In the genomic region with DNA sequence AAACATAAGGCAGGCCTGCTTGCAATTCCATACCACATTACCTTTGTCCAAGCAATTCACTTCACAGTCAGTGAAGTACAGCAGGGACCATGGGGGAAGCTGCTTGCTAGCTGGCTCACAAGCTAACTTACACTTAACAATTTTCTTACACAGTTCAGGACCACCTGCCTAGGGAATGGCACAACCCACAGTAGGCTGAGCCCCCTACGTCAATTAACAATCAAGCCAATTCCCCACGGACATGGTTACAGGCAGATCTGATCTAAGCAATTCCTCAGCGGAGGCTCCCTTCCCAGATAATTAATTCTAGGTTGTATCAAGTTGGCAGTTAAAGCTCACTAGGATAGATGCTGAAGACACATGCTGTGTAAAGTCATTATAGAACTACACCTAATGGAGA, we compare ENCODE assay signal across 21 mouse cellular contexts. TPM values are rescaled to one million over a fixed set of nuclear protein-coding genes. Genes with fewer than 3 reads are reported as not detected.
DNase-seq lines count a peak whose midpoint lies in the region; ATAC-seq and TF ChIP-seq lines count a peak whose summit lies in the region.
"Had no signal": no experiment of that assay in that cellular context is flagged by ENCODE, and none has a peak within 500 bp of the region (broad histone marks: within the 10 kb centered on the region; RNA-seq: fewer than 3 reads in every experiment).

No protein-coding gene starts in this region.

- H3K27me3 ChIP-seq in embryonic facial prominence, embryonic 14.5 days (replicated peaks; ENCODE audit: control insufficient read depth, insufficient read depth, low read length): no peaks in the 10 kb centered on the region
- 0 out of 2 replicates have a peak, but pooled peaks cover 4% of the 10 kb centered on the region for H3K27me3 ChIP-seq in embryonic facial prominence, embryonic 10.5 days (replicated peaks; ENCODE audit: low read depth, poor library complexity, severe bottlenecking)
- no peaks in the 10 kb centered on the region for H3K27me3 ChIP-seq in hindbrain, embryonic 14.5 days (ENCODE audit: control insufficient read depth, insufficient read depth, low read length)
- H3K27me3 ChIP-seq in hindbrain, embryonic 10.5 days (ENCODE audit: insufficient read depth, poor library complexity, severe bottlenecking): no peaks in the 10 kb centered on the region
- no peaks in the 10 kb centered on the region for H3K27me3 ChIP-seq in midbrain, postnatal 0 days (ENCODE audit: insufficient read depth, low read length)
- no peaks in the 10 kb centered on the region for H3K27me3 ChIP-seq in midbrain, embryonic 11.5 days (ENCODE audit: control insufficient read depth, insufficient read depth, low read length)
- H3K27me3 ChIP-seq in neural tube, embryonic 15.5 days (replicated peaks): no peaks in the 10 kb centered on the region
- H3K27me3 ChIP-seq: embryonic facial prominence, embryonic 13.5 days; forebrain, embryonic 13.5 days; intestine, embryonic 15.5 days had no signal

- ATAC-seq in embryonic facial prominence, embryonic 14.5 days (ENCODE audit: low read depth): 0 out of 2 replicates have a peak, but pooled peaks have one; percentile 9
- peak; percentile 62 for ATAC-seq in hindbrain, embryonic 14.5 days (ENCODE audit: low FRiP score)
- ATAC-seq in midbrain, postnatal 0 days (ENCODE audit: low FRiP score): no peak
- no peak for ATAC-seq in midbrain, embryonic 11.5 days (ENCODE audit: low FRiP score)
- ATAC-seq in neural tube, embryonic 15.5 days (ENCODE audit: low FRiP score): peak; percentile 77
- ATAC-seq: CD4-positive, CD25-positive, alpha-beta regulatory T cell, adult 4 months; forebrain, embryonic 13.5 days; intestine, embryonic 15.5 days had no signal

- WGBS in embryonic facial prominence, embryonic 14.5 days: 52% methylated on average over 3 of the region's 3 CpGs
- 71% methylated on average over 3 of the region's 3 CpGs for WGBS in embryonic facial prominence, embryonic 10.5 days
- 53% methylated on average over 3 of the region's 3 CpGs for WGBS in hindbrain, embryonic 14.5 days
- WGBS in hindbrain, embryonic 10.5 days: 70% methylated on average over 3 of the region's 3 CpGs
- 48% methylated on average over 3 of the region's 3 CpGs for WGBS in midbrain, postnatal 0 days
- 74% methylated on average over 3 of the region's 3 CpGs for WGBS in midbrain, embryonic 11.5 days
- 43% methylated on average over 3 of the region's 3 CpGs for WGBS in neural tube, embryonic 15.5 days

- H3K27ac ChIP-seq in embryonic facial prominence, embryonic 14.5 days (replicated peaks; ENCODE audit: low read depth, low read length): no peak overlapping the region
- no peak overlapping the region for H3K27ac ChIP-seq in embryonic facial prominence, embryonic 10.5 days (replicated peaks)
- H3K27ac ChIP-seq in hindbrain, embryonic 14.5 days: no peak overlapping the region
- no peak overlapping the region for H3K27ac ChIP-seq in hindbrain, embryonic 10.5 days
- no peak overlapping the region for H3K27ac ChIP-seq in midbrain, postnatal 0 days (ENCODE audit: low read depth, low read length)
- H3K27ac ChIP-seq in midbrain, embryonic 11.5 days (ENCODE audit: low read depth, low read length): no peak overlapping the region
- no peak overlapping the region for H3K27ac ChIP-seq in neural tube, embryonic 15.5 days (replicated peaks)
- H3K27ac ChIP-seq: embryonic facial prominence, embryonic 13.5 days; forebrain, embryonic 13.5 days; heart, adult 2 months; intestine, embryonic 15.5 days had no signal

- TF ChIP-seq CTCF in midbrain, postnatal 0 days (IDR thresholded peaks at IDR 0.05): no peak

- peak; percentile 32 for DNase-seq in embryonic facial prominence, embryonic 14.5 days (ENCODE audit: low spot score)
- DNase-seq in embryonic facial prominence, embryonic 10.5 days (ENCODE audit: low spot score): no peak
- DNase-seq in hindbrain, embryonic 14.5 days (ENCODE audit: low spot score): peak; percentile 55
- no peak for DNase-seq in hindbrain, embryonic 10.5 days (ENCODE audit: low spot score)
- peak; percentile 66 for DNase-seq in midbrain, postnatal 0 days (ENCODE audit: low spot score)
- DNase-seq in midbrain, embryonic 11.5 days (ENCODE audit: low spot score, missing footprints): no peak
- DNase-seq in adrenal gland, adult 8-10 months: no peak
- DNase-seq: adrenal gland, postnatal 10 days; B cell, adult 2 months; cerebellum, adult 11-12 months; cerebellum, adult 9-10 months; cerebellum, postnatal 25 days; heart, adult 2 months had no signal

- H3K4me3 ChIP-seq in embryonic facial prominence, embryonic 14.5 days (ENCODE audit: low read depth, low read length): no peak overlapping the region
- H3K4me3 ChIP-seq in embryonic facial prominence, embryonic 10.5 days: no peak overlapping the region
- no peak overlapping the region for H3K4me3 ChIP-seq in hindbrain, embryonic 14.5 days (replicated peaks; ENCODE audit: low read length)
- no peak overlapping the region for H3K4me3 ChIP-seq in hindbrain, embryonic 10.5 days
- H3K4me3 ChIP-seq in midbrain, postnatal 0 days (ENCODE audit: low read depth, low read length): no peak overlapping the region
- H3K4me3 ChIP-seq in midbrain, embryonic 11.5 days (ENCODE audit: low read depth, low read length): no peak overlapping the region
- no peak overlapping the region for H3K4me3 ChIP-seq in neural tube, embryonic 15.5 days (replicated peaks)
- H3K4me3 ChIP-seq: embryonic facial prominence, embryonic 13.5 days; forebrain, embryonic 13.5 days; heart, adult 2 months; heart, embryonic 12.5 days; intestine, embryonic 15.5 days had no signal

- no peaks in the 10 kb centered on the region for H3K36me3 ChIP-seq in embryonic facial prominence, embryonic 14.5 days (ENCODE audit: control insufficient read depth, insufficient read depth, low read length)
- no peaks in the 10 kb centered on the region for H3K36me3 ChIP-seq in embryonic facial prominence, embryonic 10.5 days (replicated peaks)
- H3K36me3 ChIP-seq in hindbrain, embryonic 14.5 days (replicated peaks; ENCODE audit: control insufficient read depth, insufficient read depth): no peaks in the 10 kb centered on the region
- H3K36me3 ChIP-seq in hindbrain, embryonic 10.5 days: no peaks in the 10 kb centered on the region
- no peaks in the 10 kb centered on the region for H3K36me3 ChIP-seq in midbrain, postnatal 0 days (ENCODE audit: insufficient read depth, low read length)
- no peaks in the 10 kb centered on the region for H3K36me3 ChIP-seq in midbrain, embryonic 11.5 days (ENCODE audit: control insufficient read depth, insufficient read depth, low read length)
- no peaks in the 10 kb centered on the region for H3K36me3 ChIP-seq in neural tube, embryonic 15.5 days
- H3K36me3 ChIP-seq: embryonic facial prominence, embryonic 13.5 days; G1E; heart, embryonic 12.5 days; intestine, embryonic 15.5 days had no signal

- H3K4me2 ChIP-seq in embryonic facial prominence, embryonic 14.5 days (ENCODE audit: low read depth, low read length): no peak overlapping the region
- no peak overlapping the region for H3K4me2 ChIP-seq in hindbrain, embryonic 14.5 days (replicated peaks)
- no peak overlapping the region for H3K4me2 ChIP-seq in midbrain, postnatal 0 days (ENCODE audit: low read depth, low read length, poor library complexity, severe bottlenecking)
- H3K4me2 ChIP-seq in midbrain, embryonic 11.5 days: no peak overlapping the region
- no peak overlapping the region for H3K4me2 ChIP-seq in neural tube, embryonic 15.5 days
- H3K4me2 ChIP-seq: embryonic facial prominence, embryonic 13.5 days; forebrain, embryonic 13.5 days; heart, embryonic 12.5 days; intestine, embryonic 15.5 days had no signal

- no peak overlapping the region for H3K9ac ChIP-seq in embryonic facial prominence, embryonic 14.5 days (ENCODE audit: low read depth, low read length)
- no peak overlapping the region for H3K9ac ChIP-seq in hindbrain, embryonic 14.5 days
- no peak overlapping the region for H3K9ac ChIP-seq in midbrain, postnatal 0 days (replicated peaks; ENCODE audit: low read length, poor library complexity, severe bottlenecking)
- no peak overlapping the region for H3K9ac ChIP-seq in midbrain, embryonic 11.5 days (ENCODE audit: low read length)
- H3K9ac ChIP-seq in neural tube, embryonic 15.5 days (replicated peaks): no peak overlapping the region
- H3K9ac ChIP-seq: embryonic facial prominence, embryonic 13.5 days; forebrain, embryonic 13.5 days; heart, embryonic 12.5 days; intestine, embryonic 15.5 days had no signal

- no peaks in the 10 kb centered on the region for H3K4me1 ChIP-seq in embryonic facial prominence, embryonic 14.5 days (ENCODE audit: control insufficient read depth, insufficient read depth, low read length)
- H3K4me1 ChIP-seq in embryonic facial prominence, embryonic 10.5 days: peaks cover 9% of the 10 kb centered on the region; the same call in 1 of the 2 replicates
- no peaks in the 10 kb centered on the region for H3K4me1 ChIP-seq in hindbrain, embryonic 14.5 days (replicated peaks; ENCODE audit: control insufficient read depth, insufficient read depth, low read length)
- peaks cover 6% of the 10 kb centered on the region; the same call in 1 of the 2 replicates for H3K4me1 ChIP-seq in hindbrain, embryonic 10.5 days (replicated peaks)
- H3K4me1 ChIP-seq in midbrain, postnatal 0 days (ENCODE audit: insufficient read depth, low read length): no peaks in the 10 kb centered on the region
- H3K4me1 ChIP-seq in midbrain, embryonic 11.5 days (ENCODE audit: control insufficient read depth, insufficient read depth, low read length): no peaks in the 10 kb centered on the region
- no peaks in the 10 kb centered on the region; the same call in 1 of the 2 replicates for H3K4me1 ChIP-seq in neural tube, embryonic 15.5 days
- H3K4me1 ChIP-seq: embryonic facial prominence, embryonic 13.5 days; forebrain, embryonic 13.5 days; heart, embryonic 12.5 days; intestine, embryonic 15.5 days had no signal

- no peaks in the 10 kb centered on the region for H3K9me3 ChIP-seq in embryonic facial prominence, embryonic 14.5 days (ENCODE audit: control insufficient read depth, low read length)
- H3K9me3 ChIP-seq in embryonic facial prominence, embryonic 10.5 days: no peaks in the 10 kb centered on the region
- H3K9me3 ChIP-seq in hindbrain, embryonic 14.5 days (ENCODE audit: control insufficient read depth, low read length): no peaks in the 10 kb centered on the region
- H3K9me3 ChIP-seq in hindbrain, embryonic 10.5 days: no peaks in the 10 kb centered on the region
- H3K9me3 ChIP-seq in midbrain, postnatal 0 days (ENCODE audit: low read length): no peaks in the 10 kb centered on the region
- no peaks in the 10 kb centered on the region for H3K9me3 ChIP-seq in midbrain, embryonic 11.5 days (ENCODE audit: control insufficient read depth, low read length)
- no peaks in the 10 kb centered on the region for H3K9me3 ChIP-seq in neural tube, embryonic 15.5 days (replicated peaks)
- H3K9me3 ChIP-seq: embryonic facial prominence, embryonic 13.5 days; forebrain, embryonic 13.5 days; G1E; heart, embryonic 12.5 days; intestine, embryonic 15.5 days had no signal

RNA-seq across cellular contexts. Expression of gene Ngef, which starts 10.7 kb away (rescaled TPM):
- 2.1 and 2.5 TPM in 2 replicates for polyA plus RNA-seq in embryonic facial prominence, embryonic 14.5 days (2014; fragmentation: Nextera tagmentation; extraction: Ambion mirVana)
- polyA plus RNA-seq in embryonic facial prominence, embryonic 10.5 days (2016; fragmentation: Nextera tagmentation; extraction: Ambion mirVana): 1.7 and 2.5 TPM in 2 replicates
- polyA plus RNA-seq in hindbrain, embryonic 14.5 days (2014; fragmentation: Nextera tagmentation; extraction: Ambion mirVana): 15.4 and 19.0 TPM in 2 replicates
- polyA plus RNA-seq in hindbrain, embryonic 10.5 days (2016; fragmentation: Nextera tagmentation; extraction: Ambion mirVana): 3.3 and 5.0 TPM in 2 replicates
- total RNA-seq in midbrain, postnatal 0 days (2014; rRNA removed): 51.4 and 55.4 TPM in 2 replicates
- 43.9 and 45.7 TPM in 2 replicates for polyA plus RNA-seq in midbrain, postnatal 0 days (2015; fragmentation: Nextera tagmentation; extraction: Ambion mirVana)
- polyA plus RNA-seq in midbrain, embryonic 11.5 days (2014; fragmentation: Nextera tagmentation; extraction: Ambion mirVana): 3.0 and 3.9 TPM in 2 replicates
- polyA plus RNA-seq in neural tube, embryonic 15.5 days (2015; fragmentation: Nextera tagmentation; extraction: Ambion mirVana): 30.9 and 32.6 TPM in 2 replicates
- under 1 TPM; 0.20 to 0.95 (median 0.52) TPM for total RNA-seq in adrenal gland, adult 8-10 months (2022)
- polyA plus RNA-seq: CD4-positive, CD25-positive, alpha-beta regulatory T cell, adult 4 months; G1E had no signal

RNA-seq across cellular contexts. Expression of gene Neu2, which starts 53.3 kb away (rescaled TPM):
- not detected in 2 replicates for polyA plus RNA-seq in embryonic facial prominence, embryonic 14.5 days (2014; fragmentation: Nextera tagmentation; extraction: Ambion mirVana)
- not detected in 2 replicates for polyA plus RNA-seq in embryonic facial prominence, embryonic 10.5 days (2016; fragmentation: Nextera tagmentation; extraction: Ambion mirVana)
- polyA plus RNA-seq in hindbrain, embryonic 14.5 days (2014; fragmentation: Nextera tagmentation; extraction: Ambion mirVana): 0.40 and 0.86 TPM in 2 replicates
- polyA plus RNA-seq in hindbrain, embryonic 10.5 days (2016; fragmentation: Nextera tagmentation; extraction: Ambion mirVana): not detected in 2 replicates
- 1.1 and 1.3 TPM in 2 replicates for total RNA-seq in midbrain, postnatal 0 days (2014; rRNA removed)
- 1.1 and 2.0 TPM in 2 replicates for polyA plus RNA-seq in midbrain, postnatal 0 days (2015; fragmentation: Nextera tagmentation; extraction: Ambion mirVana)
- polyA plus RNA-seq in midbrain, embryonic 11.5 days (2014; fragmentation: Nextera tagmentation; extraction: Ambion mirVana): not detected in 2 replicates
- 0.51 and 4.7 TPM in 2 replicates for polyA plus RNA-seq in neural tube, embryonic 15.5 days (2015; fragmentation: Nextera tagmentation; extraction: Ambion mirVana)
- not detected for total RNA-seq in adrenal gland, adult 8-10 months (2022)
- total RNA-seq: heart, adult 2 months; heart, postnatal 25 days had no signal
- polyA plus RNA-seq: CD4-positive, CD25-positive, alpha-beta regulatory T cell, adult 4 months; embryonic facial prominence, embryonic 13.5 days; forebrain, embryonic 13.5 days; G1E; heart, embryonic 12.5 days had no signal

RNA-seq across cellular contexts. Expression of gene Inpp5d, which starts 57.1 kb away (rescaled TPM):
- 7.9 and 11.1 TPM in 2 replicates for polyA plus RNA-seq in embryonic facial prominence, embryonic 14.5 days (2014; fragmentation: Nextera tagmentation; extraction: Ambion mirVana)
- 4.0 and 5.3 TPM in 2 replicates for polyA plus RNA-seq in embryonic facial prominence, embryonic 10.5 days (2016; fragmentation: Nextera tagmentation; extraction: Ambion mirVana)
- 3.4 and 4.6 TPM in 2 replicates for polyA plus RNA-seq in hindbrain, embryonic 14.5 days (2014; fragmentation: Nextera tagmentation; extraction: Ambion mirVana)
- 3.2 and 6.2 TPM in 2 replicates for polyA plus RNA-seq in hindbrain, embryonic 10.5 days (2016; fragmentation: Nextera tagmentation; extraction: Ambion mirVana)
- total RNA-seq in midbrain, postnatal 0 days (2014; rRNA removed): 6.4 and 9.8 TPM in 2 replicates
- 2.6 and 3.1 TPM in 2 replicates for polyA plus RNA-seq in midbrain, postnatal 0 days (2015; fragmentation: Nextera tagmentation; extraction: Ambion mirVana)
- 2.8 and 4.8 TPM in 2 replicates for polyA plus RNA-seq in midbrain, embryonic 11.5 days (2014; fragmentation: Nextera tagmentation; extraction: Ambion mirVana)
- polyA plus RNA-seq in neural tube, embryonic 15.5 days (2015; fragmentation: Nextera tagmentation; extraction: Ambion mirVana): 3.2 and 7.6 TPM in 2 replicates
- 10 to 100 TPM; 16.8 to 37.9 (median 21.4) TPM for total RNA-seq in adrenal gland, adult 8-10 months (2022)

Comparison
In these comparisons a context has a peak if more than half of its experiments do, and no peak if none do; other contexts are left out.
1. DNase-seq: peak in embryonic facial prominence, embryonic 14.5 days (single experiment), hindbrain, embryonic 14.5 days (single experiment) and midbrain, postnatal 0 days (single experiment); none in embryonic facial prominence, embryonic 10.5 days (single experiment), hindbrain, embryonic 10.5 days (single experiment), midbrain, embryonic 11.5 days (single experiment) and adrenal gland, adult 8-10 months (single experiment).
2. ATAC-seq: peak in embryonic facial prominence, embryonic 14.5 days (single experiment), hindbrain, embryonic 14.5 days (single experiment) and neural tube, embryonic 15.5 days (single experiment); none in midbrain, postnatal 0 days (single experiment) and midbrain, embryonic 11.5 days (single experiment).